Mouse (Mus musculus) neutrophil, adult 5-6 weeks (primary cell): Measurements from ENCODE around the gene Cbl. TPM values are rescaled to one million over a fixed set of nuclear protein-coding genes. Genes with fewer than 3 reads are reported as not detected.

ENCODE experiments used
- total RNA-seq: library from RNA; stranded (forward); fragments of 200-1000 nt; gene quantifications from 2 replicates; pipeline ENCODE4 v1.2.3, GENCODE M21; 2017

Cbl gene
- total RNA-seq, 1 experiment from 2014 or later, result 89.2 TPM

Other genes starting within 250 kb of the Cbl start
- 47.0 and 50.7 TPM in 2 replicates for gene Thy1, start 190.7 kb downstream of the Cbl start, total RNA-seq
- gene Usp2, start 167.0 kb downstream of the Cbl start, total RNA-seq, result 0.49 and 0.81 TPM in 2 replicates
- not detected in 2 replicates for gene Mfrp, start 132.3 kb downstream of the Cbl start, total RNA-seq
- not detected in 2 replicates for gene C1qtnf5, start 126.8 kb downstream of the Cbl start, total RNA-seq
- gene Gm49380, start 120.5 kb downstream of the Cbl start, total RNA-seq, result not detected in 2 replicates
- gene Rnf26, start 120.5 kb downstream of the Cbl start, total RNA-seq, result 3.8 and 7.2 TPM in 2 replicates
- 2.1 and 2.7 TPM in 2 replicates for gene Mcam, start 99.6 kb downstream of the Cbl start, total RNA-seq
- gene Ccdc153, start 6.6 kb upstream of the Cbl start, total RNA-seq, result not detected in 2 replicates
- gene Pdzd3, start 17.4 kb upstream of the Cbl start, total RNA-seq, result 1.0 and 1.6 TPM in 2 replicates
- 10.3 and 12.6 TPM in 2 replicates for gene Nlrx1, start 34.5 kb upstream of the Cbl start, total RNA-seq
- gene Abcg4, start 54.6 kb upstream of the Cbl start, total RNA-seq, result 1.4 TPM in 1 of 2 replicates, not detected in the other
- gene Hinfp, start 71.6 kb upstream of the Cbl start, total RNA-seq, result 32.0 and 46.7 TPM in 2 replicates
- gene C2cd2l, start 86.2 kb upstream of the Cbl start, total RNA-seq, result 22.0 and 30.5 TPM in 2 replicates
- 4.4 and 7.1 TPM in 2 replicates for gene Dpagt1, start 92.0 kb upstream of the Cbl start, total RNA-seq
- 17.6 and 20.0 TPM in 2 replicates for gene H2afx, start 100.6 kb upstream of the Cbl start, total RNA-seq
- 3.3 and 11.4 TPM in 2 replicates for gene Hmbs, start 110.2 kb upstream of the Cbl start, total RNA-seq
- gene Vps11, start 127.6 kb upstream of the Cbl start, total RNA-seq, result 34.6 and 37.4 TPM in 2 replicates
- 39.9 and 42.2 TPM in 2 replicates for gene Hyou1, start 145.4 kb upstream of the Cbl start, total RNA-seq
- gene Slc37a4, start 162.8 kb upstream of the Cbl start, total RNA-seq, result 15.4 and 21.5 TPM in 2 replicates
- 1,089 and 1,185 TPM in 2 replicates for gene Rps25, start 173.1 kb upstream of the Cbl start, total RNA-seq
- 31.8 and 32.8 TPM in 2 replicates for gene Trappc4, start 173.6 kb upstream of the Cbl start, total RNA-seq
- 41.8 and 52.1 TPM in 2 replicates for gene Ccdc84, start 184.5 kb upstream of the Cbl start, total RNA-seq
- gene Foxr1, start 207.1 kb upstream of the Cbl start, total RNA-seq, result 0.37 TPM in 1 of 2 replicates, not detected in the other
- gene Upk2, start 220.9 kb upstream of the Cbl start, total RNA-seq, result not detected in 2 replicates
- gene Bcl9l, start 248.8 kb upstream of the Cbl start, total RNA-seq, result 18.3 and 26.5 TPM in 2 replicates